Mouse (Mus musculus) liver, embryonic 14.5 days (tissue): ENCODE results near the gene Tnc. TPM values are rescaled to one million over a fixed set of nuclear protein-coding genes. Genes with fewer than 3 reads are reported as not detected.

ENCODE experiments used
- ATAC-seq: fragments of 200-750 bp; cut with Nextera tagmentation; 2 replicates; pipeline ENCODE4 v1.8.0; 2017; ENCODE audit warnings: moderate number of reproducible peaks, mild to moderate bottlenecking, moderate library complexity; ENCODE audit not compliant: insufficient read depth
- DNase-seq, 3 experiments: peaks; one replicate each; pipeline ENCODE4 v3.0.0-alpha.2; 2012 to 2013; ENCODE audit warnings: low read depth in 3 of 3, low spot score in 3 of 3
- H3K27ac ChIP-seq: fragments of 300-500 bp; sonication (generic); 2 replicates; pipeline ENCODE4 v1.5.1; 2014; ENCODE audit warnings: moderate library complexity, mild to moderate bottlenecking, control low read depth, inconsistent platforms
- H3K27me3 ChIP-seq: fragments of 300-500 bp; sonication (generic); 2 replicates; pipeline ENCODE4 v1.6.1; 2014; ENCODE audit warnings: mild to moderate bottlenecking, low read length, moderate library complexity; ENCODE audit not compliant: control insufficient read depth, insufficient read depth
- H3K36me3 ChIP-seq: fragments of 300-500 bp; sonication (generic); replicated peaks from 2 replicates; pipeline ENCODE4 v1.6.1; 2014; ENCODE audit warnings: low read depth; ENCODE audit not compliant: control insufficient read depth, insufficient read depth
- H3K4me1 ChIP-seq, 2 experiments: fragments of 200-500 bp in 1 of 2; fragments of 300-500 bp in 1 of 2; sonication (generic) in 1 of 2; replicated peaks; 2 replicates each; pipeline ENCODE4 v1.6.1; 2012 to 2014; ENCODE audit warnings: antibody characterized with exemption in 1 of 2, inconsistent platforms in 1 of 2, low read length in 1 of 2; ENCODE audit not compliant: control insufficient read depth in 2 of 2, insufficient read depth in 2 of 2
- H3K4me2 ChIP-seq: fragments of 300-500 bp; sonication (generic); 2 replicates; pipeline ENCODE4 v1.6.1; 2014; ENCODE audit warnings: low read depth, mild to moderate bottlenecking, control low read depth, moderate library complexity
- H3K4me3 ChIP-seq, 2 experiments: fragments of 200-500 bp in 1 of 2; fragments of 300-500 bp in 1 of 2; sonication (generic) in 1 of 2; 2 replicates each; pipeline ENCODE4 v1.5.1; 2012 to 2014; ENCODE audit warnings: low read depth in 2 of 2, low read length in 2 of 2, mild to moderate bottlenecking in 2 of 2, control low read depth in 1 of 2, inconsistent platforms in 1 of 2, moderate library complexity in 1 of 2; ENCODE audit not compliant: insufficient read depth in 1 of 2
- H3K9ac ChIP-seq: fragments of 300-500 bp; sonication (generic); replicated peaks from 2 replicates; pipeline ENCODE4 v1.6.1; 2014; ENCODE audit warnings: mild to moderate bottlenecking, control low read depth, moderate library complexity
- H3K9me3 ChIP-seq: fragments of 300-500 bp; sonication (generic); 2 replicates; pipeline ENCODE4 v1.6.1; 2016; ENCODE audit warnings: low read length, mixed read lengths; ENCODE audit not compliant: control insufficient read depth
- CTCF ChIP-seq: IDR thresholded peaks from 2 replicates; pipeline ENCODE4 v1.5.1; 2016; ENCODE audit warnings: antibody characterized with exemption, low read depth, control low read depth
- EP300 ChIP-seq: IDR thresholded peaks from 2 replicates; pipeline ENCODE4 v1.6.1; 2016; ENCODE audit warnings: antibody characterized with exemption, low read depth
- WGBS: fragments of 180-500 bp; shearing (Covaris S2); extraction: QIAGEN DNeasy Blood & Tissue Kit; methylation state at CpG from one replicate; pipeline ENCODE4 v1.1.7; 2014; ENCODE audit not compliant: insufficient replicate concordance; 5-methylcytosine and 5-hydroxymethylcytosine counted together
- polyA plus RNA-seq, 2 experiments: library from polyadenylated mRNA; depleted of rRNA in 1 of 2; stranded (reverse) in 1 of 2; unstranded in 1 of 2; fragments of >200 nt; fragmentation: Nextera tagmentation in 1 of 2; extraction: Ambion mirVana in 1 of 2; gene quantifications; 2 replicates each; pipeline versions ENCODE4 v1.2.1 to v1.2.3; 2012 to 2014

Gene Tnc
- polyA plus RNA-seq, 2 experiments, result 1.8 to 2.0 TPM

- Histone ChIP-seq H3K4me1 (0 out of 4 replicates have a peak, but pooled peaks cover 0 to 2% of the 10 kb centered on the region in 2 experiments), H3K36me3 (no peaks in the 10 kb centered on the region), H3K27ac (no peak overlapping the region), H3K4me3 (no peak overlapping the region), H3K9me3 (no peaks in the 10 kb centered on the region), H3K4me2 (no peak overlapping the region), H3K27me3 (no peaks in the 10 kb centered on the region), H3K9ac (no peak overlapping the region)
- TF ChIP-seq CTCF (no peak), EP300 (no peak)
- 58% methylated on average over 5 of the region's 5 CpGs for WGBS
- ATAC-seq (no peak), DNase-seq (no peak)
Observed at GRCm38 (mm10) chr4:63943813-63944212, 103.0 kb downstream of the Tnc start.

GRCm38 (mm10) chr4:63942875-63943274 is 103.9 kb downstream of the Tnc start:
- H3K9me3 ChIP-seq, result no peaks in the 10 kb centered on the region
- no peak overlapping the region for H3K4me3 ChIP-seq
- no peak overlapping the region for H3K4me2 ChIP-seq
- H3K4me1 ChIP-seq, result 0 out of 4 replicates have a peak, but pooled peaks cover 0 to 2% of the 10 kb centered on the region in 2 experiments
- H3K9ac ChIP-seq, result no peak overlapping the region
- no peak for DNase-seq
- 25% methylated on average over 3 of the region's 3 CpGs for WGBS
- no peaks in the 10 kb centered on the region for H3K27me3 ChIP-seq
- H3K36me3 ChIP-seq, result no peaks in the 10 kb centered on the region
- no peak for ATAC-seq
- no peak overlapping the region for H3K27ac ChIP-seq
- no peak for TF ChIP-seq EP300
- TF ChIP-seq CTCF, result no peak

GRCm38 (mm10) chr4:63941420-63941819 is 105.4 kb downstream of the Tnc start:
- H3K9me3 ChIP-seq, result no peaks in the 10 kb centered on the region
- no peak overlapping the region for H3K27ac ChIP-seq
- H3K9ac ChIP-seq, result no peak overlapping the region
- TF ChIP-seq CTCF (no peak), EP300 (no peak)
- H3K36me3 ChIP-seq, result no peaks in the 10 kb centered on the region
- H3K27me3 ChIP-seq, result no peaks in the 10 kb centered on the region
- no peak for DNase-seq
- H3K4me1 ChIP-seq, result 0 out of 4 replicates have a peak, but pooled peaks cover 0 to 2% of the 10 kb centered on the region in 2 experiments
- H3K4me3 ChIP-seq, result no peak overlapping the region
- no peak overlapping the region for H3K4me2 ChIP-seq
- ATAC-seq, result no peak
- WGBS, result 66% methylated on average over 2 of the region's 2 CpGs

GRCm38 (mm10) chr4:63939428-63939827 is 107.4 kb downstream of the Tnc start:
- Histone ChIP-seq H3K4me1 (0 out of 4 replicates have a peak, but pooled peaks cover 0 to 2% of the 10 kb centered on the region in 2 experiments), H3K9ac (no peak overlapping the region), H3K27me3 (no peaks in the 10 kb centered on the region), H3K9me3 (no peaks in the 10 kb centered on the region), H3K4me3 (no peak overlapping the region), H3K36me3 (no peaks in the 10 kb centered on the region), H3K4me2 (no peak overlapping the region), H3K27ac (no peak overlapping the region)
- 48% methylated on average over 3 of the region's 3 CpGs for WGBS
- DNase-seq, result no peak
- no peak for ATAC-seq
- TF ChIP-seq EP300 (no peak), CTCF (no peak)

GRCm38 (mm10) chr4:63935960-63936359 is 110.9 kb downstream of the Tnc start:
- WGBS, result 54% methylated on average over 4 of the region's 4 CpGs
- no peak for DNase-seq
- H3K4me2 ChIP-seq, result no peak overlapping the region

More at GRCm38 (mm10) chr4:63935960-63936359, 110.9 kb downstream of the Tnc start:
- Histone ChIP-seq H3K27ac (no peak overlapping the region), H3K4me1 (no peaks in the 10 kb centered on the region), H3K9ac (no peak overlapping the region), H3K36me3 (no peaks in the 10 kb centered on the region), H3K9me3 (no peaks in the 10 kb centered on the region), H3K27me3 (no peaks in the 10 kb centered on the region), H3K4me3 (no peak overlapping the region)
- no peak for TF ChIP-seq CTCF
- TF ChIP-seq EP300, result no peak
- ATAC-seq, result no peak
